Mouse (Mus musculus): ENCODE results near the gene Ift57.

DNA sequence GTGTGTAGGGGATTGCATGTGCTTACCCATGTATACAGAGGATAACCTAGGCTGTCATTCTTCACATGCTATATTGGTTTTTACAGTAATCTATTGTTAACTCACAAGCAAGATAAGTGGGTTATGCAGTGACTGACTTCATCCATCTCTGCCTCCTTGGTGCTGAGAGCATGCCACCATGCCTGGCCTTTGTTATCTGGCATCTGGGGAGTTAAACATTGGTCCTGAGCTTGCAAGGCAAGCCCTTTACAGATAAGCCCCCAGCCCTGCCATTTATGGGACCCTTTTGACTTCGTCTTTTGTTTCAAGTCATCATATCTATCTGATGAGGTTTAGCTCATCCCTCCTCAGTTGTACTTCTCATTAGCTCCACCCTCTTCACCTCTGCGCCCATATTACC, 25.9 kb downstream of the Ift57 start:
- TF ChIP-seq CTCF (IDR thresholded peaks at IDR 0.05; ENCODE audit: insufficient read depth, low read depth, low read length) (no peak), POLR2A (IDR thresholded peaks at IDR 0.05; ENCODE audit: insufficient read depth, low read depth, low read length) (no peak)
